Mouse (Mus musculus) limb, embryonic 12.5 days (tissue): ENCODE results near the gene Nfatc4. TPM values are rescaled to one million over a fixed set of nuclear protein-coding genes. Genes with fewer than 3 reads are reported as not detected.

ENCODE experiments used
- ATAC-seq: fragments of 200-750 bp; cut with Nextera tagmentation; 2 replicates; pipeline ENCODE4 v1.8.0; 2017; ENCODE audit warnings: low read depth, moderate TSS enrichment; ENCODE audit not compliant: insufficient number of reproducible peaks, insufficient read depth, low FRiP score, low TSS enrichment
- H3K27ac ChIP-seq: fragments of 300-500 bp; sonication (generic); 2 replicates; pipeline ENCODE4 v1.5.1; 2016; ENCODE audit warnings: mild to moderate bottlenecking, moderate library complexity
- H3K27me3 ChIP-seq: fragments of 300-500 bp; sonication (generic); 2 replicates; pipeline ENCODE4 v1.6.1; 2016; ENCODE audit warnings: mild to moderate bottlenecking, moderate library complexity
- H3K36me3 ChIP-seq: fragments of 300-500 bp; sonication (generic); 2 replicates; pipeline ENCODE4 v1.6.1; 2016; ENCODE audit warnings: mild to moderate bottlenecking, moderate library complexity
- H3K4me1 ChIP-seq: fragments of 300-500 bp; sonication (generic); replicated peaks from 2 replicates; pipeline ENCODE4 v1.6.1; 2016
- H3K4me2 ChIP-seq: fragments of 300-500 bp; sonication (generic); 2 replicates; pipeline ENCODE4 v1.6.1; 2016; ENCODE audit warnings: mild to moderate bottlenecking, moderate library complexity
- H3K4me3 ChIP-seq: fragments of 300-500 bp; sonication (generic); replicated peaks from 2 replicates; pipeline ENCODE4 v1.5.1; 2016; ENCODE audit warnings: mild to moderate bottlenecking
- H3K9ac ChIP-seq: fragments of 300-500 bp; sonication (generic); replicated peaks from 2 replicates; pipeline ENCODE4 v1.6.1; 2016; ENCODE audit warnings: mild to moderate bottlenecking, moderate library complexity
- H3K9me3 ChIP-seq: fragments of 300-500 bp; sonication (generic); 2 replicates; pipeline ENCODE4 v1.6.1; 2016; ENCODE audit warnings: mild to moderate bottlenecking, moderate library complexity
- WGBS: fragments of 180-500 bp; shearing (Covaris S2); methylation state at CpG from one replicate; pipeline ENCODE4 v1.1.7; 2016; 5-methylcytosine and 5-hydroxymethylcytosine counted together
- polyA plus RNA-seq: library from polyadenylated mRNA; unstranded; fragments of >200 nt; fragmentation: Nextera tagmentation; extraction: Ambion mirVana; gene quantifications from 2 replicates; pipeline ENCODE4 v1.2.1, GENCODE M21; 2016

The Nfatc4 gene
- polyA plus RNA-seq, 1 experiment from 2014 or later = 151 TPM

GRCm38 (mm10) chr14:55785195-55785594, 37.7 kb upstream of the Nfatc4 start:
- 29% methylated on average over 6 of the region's 6 CpGs for WGBS
- H3K27me3 ChIP-seq = peaks cover 78% of the 10 kb centered on the region
- H3K4me3 ChIP-seq = no peak overlapping the region
- H3K9ac ChIP-seq = no peak overlapping the region
- no peak overlapping the region for H3K27ac ChIP-seq
- 0 out of 2 replicates have a peak, but pooled peaks cover 5% of the 10 kb centered on the region for H3K36me3 ChIP-seq
- ATAC-seq = no peak
- H3K4me2 ChIP-seq = no peak overlapping the region
- no peaks in the 10 kb centered on the region for H3K9me3 ChIP-seq
- H3K4me1 ChIP-seq = peaks cover 33% of the 10 kb centered on the region

- Histone ChIP-seq H3K9me3 (no peaks in the 10 kb centered on the region), H3K9ac (no peak overlapping the region), H3K27ac (no peak overlapping the region), H3K4me2 (peak overlapping the region; percentile 76), H3K36me3 (0 out of 2 replicates have a peak, but pooled peaks cover 5% of the 10 kb centered on the region), H3K27me3 (peaks cover 69% of the 10 kb centered on the region), H3K4me1 (peaks cover 19% of the 10 kb centered on the region), H3K4me3 (peak overlapping the region; percentile 46)
- 38% methylated on average over 11 of the region's 11 CpGs for WGBS
- no peak for ATAC-seq
Measured at GRCm38 (mm10) chr14:55787731-55788130, 35.2 kb upstream of the Nfatc4 start.

GRCm38 (mm10) chr14:55788256-55789050, 34.5 kb upstream of the Nfatc4 start, which contains the start of gene Ripk3:
Ripk3 (minus strand) TSS chr14:55788865.
- WGBS = 6% methylated on average over 40 of the region's 40 CpGs
- no peak for ATAC-seq
- H3K27ac ChIP-seq = no peak within 1 kb of the TSS
- H3K4me3 ChIP-seq = peak within 1 kb of the TSS; percentile 46
- 0 out of 2 replicates have a peak, but pooled peaks cover 5% of the 10 kb centered on the region for H3K36me3 ChIP-seq
- peak within 1 kb of the TSS; percentile 76 for H3K4me2 ChIP-seq
- peaks cover 17% of the 10 kb centered on the region for H3K4me1 ChIP-seq
- no peaks in the 10 kb centered on the region for H3K9me3 ChIP-seq
- H3K27me3 ChIP-seq = peaks cover 67% of the 10 kb centered on the region
- H3K9ac ChIP-seq = peak within 1 kb of the TSS; percentile 61

GRCm38 (mm10) chr14:55793461-55793860, 29.5 kb upstream of the Nfatc4 start:
- Histone ChIP-seq H3K9ac (no peak overlapping the region), H3K9me3 (no peaks in the 10 kb centered on the region), H3K4me2 (no peak overlapping the region), H3K4me1 (0 out of 2 replicates have a peak, but pooled peaks cover 1% of the 10 kb centered on the region), H3K36me3 (no peaks in the 10 kb centered on the region), H3K27me3 (peaks cover 18% of the 10 kb centered on the region), H3K4me3 (no peak overlapping the region), H3K27ac (no peak overlapping the region)
- ATAC-seq = no peak
- 61% methylated on average over 2 of the region's 2 CpGs for WGBS

- WGBS = 63% methylated on average over 2 of the region's 2 CpGs
- Histone ChIP-seq H3K4me3 (no peak overlapping the region), H3K27ac (no peak overlapping the region), H3K9me3 (no peaks in the 10 kb centered on the region), H3K9ac (no peak overlapping the region), H3K4me1 (no peaks in the 10 kb centered on the region), H3K4me2 (no peak overlapping the region), H3K27me3 (peaks cover 13% of the 10 kb centered on the region), H3K36me3 (no peaks in the 10 kb centered on the region)
- no peak for ATAC-seq
Measured at GRCm38 (mm10) chr14:55793946-55794345, 29.0 kb upstream of the Nfatc4 start.

- Histone ChIP-seq H3K36me3 (no peaks in the 10 kb centered on the region), H3K4me1 (no peaks in the 10 kb centered on the region), H3K4me3 (no peak overlapping the region), H3K9me3 (no peaks in the 10 kb centered on the region), H3K27ac (no peak overlapping the region), H3K9ac (no peak overlapping the region), H3K27me3 (no peaks in the 10 kb centered on the region), H3K4me2 (no peak overlapping the region)
- 82% methylated on average over 15 of the region's 15 CpGs for WGBS
- ATAC-seq = no peak
Measured at GRCm38 (mm10) chr14:55795380-55796163, 27.4 kb upstream of the Nfatc4 start.

GRCm38 (mm10) chr14:55814885-55815284, 8.1 kb upstream of the Nfatc4 start:
- WGBS = 18% methylated on average over 16 of the region's 16 CpGs
- Histone ChIP-seq H3K27me3 (no peaks in the 10 kb centered on the region), H3K27ac (no peak overlapping the region), H3K4me2 (peak overlapping the region; percentile 65), H3K9me3 (no peaks in the 10 kb centered on the region), H3K4me1 (peaks cover 5% of the 10 kb centered on the region), H3K9ac (peak overlapping the region; percentile 48), H3K36me3 (no peaks in the 10 kb centered on the region), H3K4me3 (peak overlapping the region; percentile 49)
- no peak for ATAC-seq

- peak overlapping the region; percentile 65 for H3K4me2 ChIP-seq
- peaks cover 5% of the 10 kb centered on the region for H3K4me1 ChIP-seq
- H3K4me3 ChIP-seq = peak overlapping the region; percentile 49
- no peak overlapping the region for H3K27ac ChIP-seq
- 0 out of 2 replicates have a peak, but pooled peaks have one; percentile 38 for ATAC-seq
- H3K9ac ChIP-seq = peak overlapping the region; percentile 48
- WGBS = 28% methylated on average over 17 of the region's 17 CpGs
- no peaks in the 10 kb centered on the region for H3K9me3 ChIP-seq
- H3K36me3 ChIP-seq = no peaks in the 10 kb centered on the region
- H3K27me3 ChIP-seq = no peaks in the 10 kb centered on the region
Measured at GRCm38 (mm10) chr14:55815310-55815751, 7.6 kb upstream of the Nfatc4 start.

GRCm38 (mm10) chr14:55819845-55820405, 3.0 kb upstream of the Nfatc4 start:
- no peak for ATAC-seq

GRCm38 (mm10) chr14:55820576-55820975, 2.4 kb upstream of the Nfatc4 start:
- H3K27me3 ChIP-seq = no peaks in the 10 kb centered on the region
- no peak overlapping the region for H3K4me2 ChIP-seq
- peaks cover 9% of the 10 kb centered on the region for H3K4me1 ChIP-seq
- no peaks in the 10 kb centered on the region for H3K36me3 ChIP-seq
- no peak overlapping the region for H3K27ac ChIP-seq
- no peak overlapping the region for H3K4me3 ChIP-seq
- H3K9ac ChIP-seq = no peak overlapping the region
- H3K9me3 ChIP-seq = no peaks in the 10 kb centered on the region
- ATAC-seq = no peak
- WGBS = 86% methylated on average over 9 of the region's 9 CpGs

More at GRCm38 (mm10) chr14:55819845-55820405, 3.0 kb upstream of the Nfatc4 start:
- H3K4me3 ChIP-seq = no peak overlapping the region
- no peak overlapping the region for H3K4me2 ChIP-seq
- H3K27me3 ChIP-seq = no peaks in the 10 kb centered on the region
- H3K36me3 ChIP-seq = no peaks in the 10 kb centered on the region
- WGBS = 80% methylated on average over 7 of the region's 7 CpGs
- H3K27ac ChIP-seq = no peak overlapping the region
- peaks cover 12% of the 10 kb centered on the region for H3K4me1 ChIP-seq
- no peak overlapping the region for H3K9ac ChIP-seq
- H3K9me3 ChIP-seq = no peaks in the 10 kb centered on the region
